Mouse (Mus musculus) heart, adult 18-20 months (tissue): ENCODE data around the gene Parl. TPM values are rescaled to one million over a fixed set of nuclear protein-coding genes. Genes with fewer than 3 reads are reported as not detected.

Experiments
- DNase-seq, 2 experiments: peaks; one replicate each; pipeline ENCODE4 v3.0.0; 2021 to 2022; ENCODE audit warnings: mixed read lengths in 1 of 2
- long read RNA-seq, 2 experiments: library from polyadenylated mRNA; stranded (forward); transcript quantifications; one replicate each; pipeline ENCODE4 v2.0.0; 2021
- total RNA-seq, 2 experiments: library from RNA; stranded (reverse); gene quantifications; 2 replicates each; pipeline ENCODE4 v1.2.3; 2021

The Parl gene
- 10 to 100 TPM; 84.3 to 91.6 TPM for total RNA-seq
- long read RNA-seq, experiment 1, transcript Parl-201 (10 exons, 1,348 nt) = major isoform, 72 of 78 reads
- long read RNA-seq, experiment 1, partial matches to known transcripts = 4 of 78 reads
- long read RNA-seq, experiment 1, other reads (novel, unspliced or antisense) = 2 of 78 reads
- long read RNA-seq, experiment 2, transcript Parl-201 (10 exons, 1,348 nt) = major isoform, 39 of 54 reads
- long read RNA-seq, experiment 2, partial matches to known transcripts = 11 of 54 reads
- long read RNA-seq, experiment 2, other reads (novel, unspliced or antisense) = 2 of 54 reads

- DNase-seq = peak; percentile 81 to 90
These were observed at the start of gene Parl for GRCm38 (mm10) chr16:20301770-20302649. Gene Parl, minus strand, starts transcription at chr16:20302387.

GRCm38 (mm10) chr16:20345464-20345863 is 43.3 kb upstream of the Parl start:
- DNase-seq = no peak

- no peak for DNase-seq
These were observed 36.4 kb upstream of the Parl start for GRCm38 (mm10) chr16:20338616-20339015.

- no peak for DNase-seq
These were observed 32.7 kb upstream of the Parl start for GRCm38 (mm10) chr16:20334918-20335317.

GRCm38 (mm10) chr16:20328306-20328705 is 26.1 kb upstream of the Parl start:
- no peak for DNase-seq

GRCm38 (mm10) chr16:20325286-20325685 is 23.1 kb upstream of the Parl start, which contains the start of gene Cyp2ab1:
Gene Cyp2ab1, minus strand, starts transcription at chr16:20325404.
- DNase-seq = peak; percentile 35 to 53

GRCm38 (mm10) chr16:20323907-20324306 is 21.7 kb upstream of the Parl start:
- DNase-seq = peak; percentile 35 to 48

GRCm38 (mm10) chr16:20322274-20322673 is 20.1 kb upstream of the Parl start:
- no peak for DNase-seq

GRCm38 (mm10) chr16:20316770-20317169 is 14.6 kb upstream of the Parl start:
- DNase-seq = peak in 1 of 2 experiments; percentile 30

- no peak for DNase-seq
These were observed 13.1 kb upstream of the Parl start for GRCm38 (mm10) chr16:20315266-20315665.

- no peak for DNase-seq
These were observed 10.1 kb upstream of the Parl start for GRCm38 (mm10) chr16:20312272-20312671.

GRCm38 (mm10) chr16:20300076-20300475 is 2.1 kb downstream of the Parl start:
- no peak for DNase-seq

GRCm38 (mm10) chr16:20280238-20280637 is 21.9 kb downstream of the Parl start:
- no peak for DNase-seq

- peak in 1 of 2 experiments; percentile 33 for DNase-seq
These were observed 22.8 kb downstream of the Parl start for GRCm38 (mm10) chr16:20279395-20279794.

GRCm38 (mm10) chr16:20272994-20273393 is 29.2 kb downstream of the Parl start:
- DNase-seq = no peak

- no peak for DNase-seq
These were observed 30.8 kb downstream of the Parl start for GRCm38 (mm10) chr16:20271339-20271738.

- no peak for DNase-seq
These were observed 37.1 kb downstream of the Parl start for GRCm38 (mm10) chr16:20265089-20265488.

GRCm38 (mm10) chr16:20257926-20258325 is 44.3 kb downstream of the Parl start:
- no peak for DNase-seq

- DNase-seq = no peak
These were observed 53.6 kb downstream of the Parl start for GRCm38 (mm10) chr16:20248442-20249174.

GRCm38 (mm10) chr16:20247103-20247502 is 55.1 kb downstream of the Parl start:
- no peak for DNase-seq

GRCm38 (mm10) chr16:20240468-20241414 is 61.4 kb downstream of the Parl start, which contains the start of gene Map6d1:
Gene Map6d1, minus strand, starts transcription at chr16:20241358.
- peak; percentile 13 to 38 for DNase-seq
